Mouse (Mus musculus) right cerebral cortex, postnatal 36 days (tissue): ENCODE measurements around the gene Abhd12.
"Not testable (repeated sequence)": the region's sequence is repeated elsewhere in the genome, so short reads cannot be mapped to it uniquely, and the experiment has no call there.

Experiments
- DNase-seq, 2 experiments: peaks; one replicate each; pipeline ENCODE4 v3.0.0; 2022; ENCODE audit warnings: low spot score in 2 of 2, mixed read lengths in 1 of 2

Gene Abhd12

GRCm38 (mm10) chr2:150904272-150904935 lies at the start of gene Abhd12:
TSS of gene Abhd12 (minus strand) at chr2:150904741.
- DNase-seq, result peak; percentile 96

GRCm38 (mm10) chr2:150951201-150951600 lies 46.7 kb upstream of the Abhd12 start:
- DNase-seq, result no peak

GRCm38 (mm10) chr2:150950056-150950455 lies 45.5 kb upstream of the Abhd12 start:
- DNase-seq, result no peak

- DNase-seq, result no peak
Measured at GRCm38 (mm10) chr2:150949652-150950051, 45.1 kb upstream of the Abhd12 start.

- no peak for DNase-seq
Measured at GRCm38 (mm10) chr2:150948786-150949185, 44.2 kb upstream of the Abhd12 start.

- not testable (repeated sequence) for DNase-seq
Measured at GRCm38 (mm10) chr2:150947880-150948611, 43.5 kb upstream of the Abhd12 start.

GRCm38 (mm10) chr2:150947341-150947740 lies 42.8 kb upstream of the Abhd12 start:
- not testable (repeated sequence) for DNase-seq

- no peak for DNase-seq
Measured at GRCm38 (mm10) chr2:150944017-150944416, 39.5 kb upstream of the Abhd12 start.

- no peak for DNase-seq
Measured at GRCm38 (mm10) chr2:150934659-150935058, 30.1 kb upstream of the Abhd12 start.

- DNase-seq, result no peak
Measured at GRCm38 (mm10) chr2:150933482-150933881, 28.9 kb upstream of the Abhd12 start.

GRCm38 (mm10) chr2:150930806-150931205 lies 26.3 kb upstream of the Abhd12 start:
- DNase-seq, result no peak

GRCm38 (mm10) chr2:150929156-150929555 lies 24.6 kb upstream of the Abhd12 start:
- DNase-seq, result no peak

- DNase-seq, result no peak
Measured at GRCm38 (mm10) chr2:150927038-150927720, 22.6 kb upstream of the Abhd12 start.

- DNase-seq, result no peak
Measured at GRCm38 (mm10) chr2:150923505-150923904, 19.0 kb upstream of the Abhd12 start.

- no peak for DNase-seq
Measured at GRCm38 (mm10) chr2:150923026-150923425, 18.5 kb upstream of the Abhd12 start.

GRCm38 (mm10) chr2:150922165-150922564 lies 17.6 kb upstream of the Abhd12 start:
- no peak for DNase-seq

GRCm38 (mm10) chr2:150921697-150922096 lies 17.2 kb upstream of the Abhd12 start:
- DNase-seq, result no peak

GRCm38 (mm10) chr2:150920543-150920942 lies 16.0 kb upstream of the Abhd12 start:
- no peak for DNase-seq

GRCm38 (mm10) chr2:150918720-150919119 lies 14.2 kb upstream of the Abhd12 start:
- no peak for DNase-seq

- no peak for DNase-seq
Measured at GRCm38 (mm10) chr2:150915786-150916185, 11.2 kb upstream of the Abhd12 start.

GRCm38 (mm10) chr2:150914781-150915515 lies 10.4 kb upstream of the Abhd12 start:
- DNase-seq, result no peak

GRCm38 (mm10) chr2:150910295-150910881 lies 5.8 kb upstream of the Abhd12 start:
- no peak for DNase-seq
